Mouse (Mus musculus) left cerebral cortex, postnatal 10 days (tissue): ENCODE data around the gene Nup210l. TPM values are rescaled to one million over a fixed set of nuclear protein-coding genes. Genes with fewer than 3 reads are reported as not detected.
"Not testable (repeated sequence)": the region's sequence is repeated elsewhere in the genome, so short reads cannot be mapped to it uniquely, and the experiment has no call there.

Source experiments
- DNase-seq, 2 experiments: peaks; one replicate each; pipeline ENCODE4 v3.0.0; 2021 to 2022; ENCODE audit warnings: low spot score in 2 of 2, mixed read lengths in 1 of 2; ENCODE audit errors: extremely low spot score in 1 of 2
- intact Hi-C: fragments of 180-260 bp; cut with DNase I; formaldehyde crosslinking; loops from one replicate; pipeline ENCODE4 v1.15.1; 2025
- microRNA-seq: library from miRNA; unstranded; fragments of <30 nt; microRNA quantifications from one replicate; pipeline ENCODE4 v1.2.0, GENCODE M21; 2022
- total RNA-seq, 2 experiments: library from RNA; stranded (reverse); gene quantifications; 2 replicates each; pipeline ENCODE4 v1.2.3; 2021

Gene Nup210l
- total RNA-seq, 2 experiments from 2014 or later = 0.56 to 0.59 TPM

GRCm38 (mm10) chr3:90247630-90247959 is 143.7 kb downstream of the Nup210l start:
- DNase-seq = no peak
- intact Hi-C loops = no loop called here

- DNase-seq = peak; percentile 95 to 96
- intact Hi-C loops = no loop called here
Measured at GRCm38 (mm10) chr3:90247960-90248745, 144.2 kb downstream of the Nup210l start, which contains the start of gene Slc39a1. TSS of gene Slc39a1 (plus strand) at chr3:90248172.

- intact Hi-C loops = no loop called here
- no peak for DNase-seq
Measured at GRCm38 (mm10) chr3:90248746-90249100, 144.8 kb downstream of the Nup210l start.

- intact Hi-C loops = no loop called here
- no peak for DNase-seq
Measured at GRCm38 (mm10) chr3:90250791-90251190, 146.9 kb downstream of the Nup210l start.

- intact Hi-C loops, DNase-seq: not testable (repeated sequence)
Measured at GRCm38 (mm10) chr3:90251731-90252226, 147.8 kb downstream of the Nup210l start.

DNA sequence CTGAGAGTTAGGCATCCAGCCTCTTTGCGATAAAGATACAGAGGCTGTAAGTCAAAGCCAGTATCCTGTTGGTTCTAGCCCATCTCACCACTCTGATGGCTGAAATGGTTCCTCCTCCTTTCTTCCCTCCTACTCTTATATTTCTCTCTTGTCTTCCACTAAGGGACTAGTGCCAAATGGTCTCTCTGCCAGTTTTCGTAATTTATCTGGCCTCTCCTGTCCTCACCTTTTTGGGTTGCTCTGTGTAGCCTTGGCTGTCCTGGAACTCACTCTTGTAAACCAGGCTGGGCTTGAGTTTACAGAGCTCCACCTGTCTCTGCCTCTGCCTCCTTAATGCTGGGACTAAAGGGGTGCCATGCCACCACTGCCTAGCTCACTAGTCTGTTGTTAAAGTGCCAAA is 148.7 kb downstream of the Nup210l start:
- intact Hi-C loops, DNase-seq: not testable (repeated sequence)

DNA sequence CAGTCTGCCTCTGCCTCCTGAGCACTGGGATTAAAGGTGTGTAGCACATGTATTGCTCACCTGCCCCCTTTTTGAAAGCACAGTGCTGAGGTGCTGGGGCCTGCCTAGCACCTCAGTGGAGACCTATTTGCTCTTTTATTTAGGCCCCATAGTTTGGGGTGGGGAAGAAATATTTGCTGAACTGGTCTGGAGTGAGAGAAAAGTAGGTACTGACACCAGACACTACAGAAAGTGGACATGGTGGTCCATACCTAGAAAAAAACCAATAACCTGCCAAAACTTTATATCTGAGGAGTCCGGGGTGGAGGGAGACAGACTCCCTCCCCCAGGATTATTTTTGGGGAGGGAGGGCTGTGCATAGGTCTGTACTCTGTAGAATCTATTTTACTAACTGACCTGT is 149.2 kb downstream of the Nup210l start:
- intact Hi-C loops, DNase-seq: not testable (repeated sequence)

GRCm38 (mm10) chr3:90253653-90254418 is 149.9 kb downstream of the Nup210l start, which contains the start of gene Crtc2:
TSS of gene Crtc2 (plus strand) at chr3:90254163.
- DNase-seq = peak; percentile 97

GRCm38 (mm10) chr3:90254419-90255193 is 150.7 kb downstream of the Nup210l start:
- peak in 1 of 2 experiments; percentile 76 for DNase-seq
- intact Hi-C loops = no loop called here

More at GRCm38 (mm10) chr3:90253653-90254418, 149.9 kb downstream of the Nup210l start, which contains the start of gene Crtc2:
- intact Hi-C loops = no loop called here

- intact Hi-C loops = no loop called here
- DNase-seq = no peak
Measured at GRCm38 (mm10) chr3:90255194-90255565, 151.2 kb downstream of the Nup210l start.

GRCm38 (mm10) chr3:90255784-90256353 is 151.9 kb downstream of the Nup210l start:
- no peak for DNase-seq
- intact Hi-C loops = no loop called here

GRCm38 (mm10) chr3:90256731-90257530 is 153.0 kb downstream of the Nup210l start:
- DNase-seq = no peak
- intact Hi-C loops = no loop called here

DNA sequence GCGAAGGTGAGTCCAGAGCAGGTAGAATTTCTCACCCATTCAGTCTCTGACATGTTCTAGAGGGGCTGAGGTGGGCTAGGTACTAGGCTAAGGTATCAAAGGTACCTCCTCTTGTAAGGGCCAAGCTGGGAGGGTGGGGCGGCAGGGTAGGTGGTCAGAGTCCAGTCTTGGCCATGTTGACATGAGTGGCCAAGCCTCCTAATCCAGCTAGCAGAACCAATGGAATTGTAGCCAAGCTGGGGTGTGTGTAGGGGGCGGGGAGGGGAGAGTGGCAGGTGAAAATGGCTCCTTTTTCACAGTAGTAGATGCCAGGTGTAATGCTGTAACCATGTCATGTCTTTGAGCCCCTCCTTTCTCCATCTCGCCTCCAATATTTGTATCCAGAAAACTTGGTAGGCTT is 154.6 kb downstream of the Nup210l start:
- intact Hi-C loops = no loop called here
- DNase-seq = no peak

Small RNA genes within 50 kb of the gene (microRNA-seq; reads per million reads assigned to microRNA genes)
- 3.4 reads per million, percentile 7 among the genes with 10 or more reads in this experiment for gene Mir190b

Other genes starting within 250 kb of the Nup210l start
- gene Il6ra, start 190.9 kb upstream of the Nup210l start, total RNA-seq = 1 to 10 TPM; 4.1 to 4.4 TPM
- gene Atp8b2, start 140.6 kb upstream of the Nup210l start, total RNA-seq = 10 to 100 TPM; 77.0 to 88.7 TPM
- gene Hax1, start 105.4 kb upstream of the Nup210l start, total RNA-seq = 10 to 100 TPM; 53.4 to 60.2 TPM
- 10 to 100 TPM; 76.1 to 76.6 TPM for gene 4933434E20Rik, start 52.5 kb upstream of the Nup210l start, total RNA-seq
- 100 to 1,000 TPM; 189 to 202 TPM for gene Ubap2l, start 51.5 kb upstream of the Nup210l start, total RNA-seq
- 100 to 1,000 TPM; 259 to 260 TPM for gene Tpm3, start 31.5 kb upstream of the Nup210l start, total RNA-seq
- gene Rps27, start 109.5 kb downstream of the Nup210l start, total RNA-seq = 100 to 1,000 TPM; 817 to 845 TPM
- 1 to 10 TPM; 6.5 to 7.0 TPM for gene Rab13, start 109.6 kb downstream of the Nup210l start, total RNA-seq
- 10 to 100 TPM; 43.7 to 44.4 TPM for gene Jtb, start 127.5 kb downstream of the Nup210l start, total RNA-seq
- gene Creb3l4, start 139.4 kb downstream of the Nup210l start, total RNA-seq = under 1 TPM in 1 of 2 experiments, not detected in 1; 0.24 TPM
- gene Slc39a1, start 144.0 kb downstream of the Nup210l start, total RNA-seq = 10 to 100 TPM; 47.7 to 49.0 TPM
- gene Crtc2, start 150.0 kb downstream of the Nup210l start, total RNA-seq = 10 to 100 TPM; 26.4 to 31.2 TPM
- 10 to 100 TPM; 25.2 to 27.1 TPM for gene Dennd4b, start 161.1 kb downstream of the Nup210l start, total RNA-seq
- gene Gatad2b, start 189.0 kb downstream of the Nup210l start, total RNA-seq = 10 to 100 TPM; 90.0 to 90.5 TPM